Mouse (Mus musculus) midbrain, embryonic 15.5 days (tissue): ENCODE results near the gene Mical2. TPM values are rescaled to one million over a fixed set of nuclear protein-coding genes. Genes with fewer than 3 reads are reported as not detected.

Experiments
- ATAC-seq: fragments of 200-750 bp; cut with Nextera tagmentation; replicated peaks from 2 replicates; pipeline ENCODE4 v1.8.0; 2017; ENCODE audit warnings: moderate TSS enrichment
- H3K27ac ChIP-seq: fragments of 300-500 bp; sonication (generic); 2 replicates; pipeline ENCODE4 v1.5.1; 2015; ENCODE audit warnings: mild to moderate bottlenecking, inconsistent platforms
- H3K27me3 ChIP-seq: fragments of 300-500 bp; sonication (generic); replicated peaks from 2 replicates; pipeline ENCODE4 v1.6.1; 2015; ENCODE audit warnings: inconsistent platforms
- H3K36me3 ChIP-seq: fragments of 300-500 bp; sonication (generic); replicated peaks from 2 replicates; pipeline ENCODE4 v1.6.1; 2015; ENCODE audit warnings: inconsistent platforms
- H3K4me1 ChIP-seq: fragments of 300-500 bp; sonication (generic); 2 replicates; pipeline ENCODE4 v1.6.1; 2015; ENCODE audit warnings: inconsistent platforms
- H3K4me2 ChIP-seq: fragments of 300-500 bp; sonication (generic); 2 replicates; pipeline ENCODE4 v1.6.1; 2015; ENCODE audit warnings: inconsistent platforms, mild to moderate bottlenecking, moderate library complexity
- H3K4me3 ChIP-seq: fragments of 300-500 bp; sonication (generic); 2 replicates; pipeline ENCODE4 v1.5.1; 2015; ENCODE audit warnings: mild to moderate bottlenecking, inconsistent platforms
- H3K9ac ChIP-seq: fragments of 300-500 bp; sonication (generic); 2 replicates; pipeline ENCODE4 v1.6.1; 2015; ENCODE audit warnings: mild to moderate bottlenecking, inconsistent platforms
- H3K9me3 ChIP-seq: fragments of 300-500 bp; sonication (generic); 2 replicates; pipeline ENCODE4 v1.6.1; 2016; ENCODE audit warnings: inconsistent platforms
- WGBS: fragments of 180-500 bp; shearing (Covaris S2); methylation state at CpG from one replicate; pipeline ENCODE4 v1.1.7; 2015; ENCODE audit warnings: mixed read lengths; 5-methylcytosine and 5-hydroxymethylcytosine counted together
- polyA plus RNA-seq: library from polyadenylated mRNA; unstranded; fragments of >200 nt; fragmentation: Nextera tagmentation; extraction: Ambion mirVana; gene quantifications from 2 replicates; pipeline ENCODE4 v1.2.1, GENCODE M21; 2015

Mical2 gene
- polyA plus RNA-seq, result 2.7 and 2.8 TPM in 2 replicates

GRCm38 (mm10) chr7:112225615-112226262 lies at the start of gene Mical2:
Gene Mical2, plus strand, starts transcription at chr7:112225856.
- no peaks in the 10 kb centered on the region for H3K9me3 ChIP-seq
- peak; percentile 98 for ATAC-seq
- peak within 1 kb of the TSS; percentile 65 for H3K9ac ChIP-seq
- peak within 1 kb of the TSS; percentile 99 for H3K4me2 ChIP-seq
- peak within 1 kb of the TSS; percentile 66 for H3K4me3 ChIP-seq
- peaks cover 22% of the 10 kb centered on the region for H3K4me1 ChIP-seq
- WGBS, result under 1% methylated on average over 53 of the region's 53 CpGs
- no peak within 1 kb of the TSS for H3K27ac ChIP-seq
- H3K27me3 ChIP-seq, result peaks cover 31% of the 10 kb centered on the region
- no peaks in the 10 kb centered on the region for H3K36me3 ChIP-seq

- Histone ChIP-seq H3K9ac (no peak overlapping the region), H3K36me3 (no peaks in the 10 kb centered on the region), H3K4me2 (no peak overlapping the region), H3K9me3 (no peaks in the 10 kb centered on the region), H3K4me1 (no peaks in the 10 kb centered on the region; the same call in 1 of the 2 replicates), H3K4me3 (no peak overlapping the region), H3K27ac (no peak overlapping the region), H3K27me3 (no peaks in the 10 kb centered on the region)
- 79% methylated on average over 2 of the region's 2 CpGs for WGBS
- no peak for ATAC-seq
These were observed 49.0 kb upstream of the Mical2 start for GRCm38 (mm10) chr7:112176627-112177026.

- no peak overlapping the region for H3K4me2 ChIP-seq
- ATAC-seq, result peak; percentile 67
- no peaks in the 10 kb centered on the region for H3K36me3 ChIP-seq
- 15% methylated on average over 10 of the region's 10 CpGs for WGBS
- H3K9me3 ChIP-seq, result no peaks in the 10 kb centered on the region
- no peak overlapping the region for H3K9ac ChIP-seq
- H3K4me1 ChIP-seq, result no peaks in the 10 kb centered on the region; the same call in 1 of the 2 replicates
- H3K27me3 ChIP-seq, result no peaks in the 10 kb centered on the region
- no peak overlapping the region for H3K4me3 ChIP-seq
- H3K27ac ChIP-seq, result no peak overlapping the region
These were observed 45.4 kb upstream of the Mical2 start for GRCm38 (mm10) chr7:112180235-112180705.

- H3K4me2 ChIP-seq, result no peak overlapping the region
- H3K4me3 ChIP-seq, result no peak overlapping the region
- H3K4me1 ChIP-seq, result no peaks in the 10 kb centered on the region; the same call in 1 of the 2 replicates
- no peaks in the 10 kb centered on the region for H3K27me3 ChIP-seq
- H3K36me3 ChIP-seq, result no peaks in the 10 kb centered on the region
- no peak overlapping the region for H3K27ac ChIP-seq
- ATAC-seq, result peak; percentile 66
- WGBS, result 33% methylated on average over 5 of the region's 5 CpGs
- no peaks in the 10 kb centered on the region for H3K9me3 ChIP-seq
- H3K9ac ChIP-seq, result no peak overlapping the region
These were observed 42.3 kb upstream of the Mical2 start for GRCm38 (mm10) chr7:112183258-112183841.

GRCm38 (mm10) chr7:112184519-112185225 lies 41.0 kb upstream of the Mical2 start:
- 82% methylated on average over 6 of the region's 6 CpGs for WGBS
- Histone ChIP-seq H3K4me2 (no peak overlapping the region), H3K36me3 (no peaks in the 10 kb centered on the region), H3K27ac (no peak overlapping the region), H3K4me1 (no peaks in the 10 kb centered on the region; the same call in 1 of the 2 replicates), H3K27me3 (no peaks in the 10 kb centered on the region), H3K9me3 (no peaks in the 10 kb centered on the region), H3K9ac (no peak overlapping the region), H3K4me3 (no peak overlapping the region)
- ATAC-seq, result 0 out of 2 replicates have a peak, but pooled peaks have one; percentile 34

- 70% methylated on average over 9 of the region's 9 CpGs for whole genome bisulfite sequencing
- Histone ChIP-seq H3K4me3 (no peak overlapping the region), H3K36me3 (no peaks in the 10 kb centered on the region), H3K27ac (no peak overlapping the region), H3K9me3 (no peaks in the 10 kb centered on the region), H3K4me2 (no peak overlapping the region), H3K4me1 (no peaks in the 10 kb centered on the region; the same call in 1 of the 2 replicates), H3K27me3 (no peaks in the 10 kb centered on the region), H3K9ac (no peak overlapping the region)
- ATAC-seq, result no peak
These were observed 40.4 kb upstream of the Mical2 start for GRCm38 (mm10) chr7:112185226-112185745.

- no peaks in the 10 kb centered on the region for H3K27me3 ChIP-seq
- no peaks in the 10 kb centered on the region for H3K4me1 ChIP-seq
- no peaks in the 10 kb centered on the region for H3K9me3 ChIP-seq
- ATAC-seq, result no peak
- no peak overlapping the region for H3K27ac ChIP-seq
- no peak overlapping the region for H3K4me2 ChIP-seq
- H3K9ac ChIP-seq, result no peak overlapping the region
- no peaks in the 10 kb centered on the region for H3K36me3 ChIP-seq
- no peak overlapping the region for H3K4me3 ChIP-seq
- 89% methylated on average over 7 of the region's 7 CpGs for WGBS
These were observed 38.8 kb upstream of the Mical2 start for GRCm38 (mm10) chr7:112186871-112187270.

- no peak for ATAC-seq
- H3K27me3 ChIP-seq, result no peaks in the 10 kb centered on the region
- H3K4me2 ChIP-seq, result no peak overlapping the region
- H3K4me1 ChIP-seq, result no peaks in the 10 kb centered on the region
- H3K36me3 ChIP-seq, result no peaks in the 10 kb centered on the region
- H3K27ac ChIP-seq, result no peak overlapping the region
- H3K4me3 ChIP-seq, result no peak overlapping the region
- H3K9ac ChIP-seq, result no peak overlapping the region
- no peaks in the 10 kb centered on the region for H3K9me3 ChIP-seq
- 78% methylated on average over 13 of the region's 13 CpGs for WGBS
These were observed 37.9 kb upstream of the Mical2 start for GRCm38 (mm10) chr7:112187536-112188459.

- 80% methylated on average over 4 of the region's 4 CpGs for WGBS
- H3K9me3 ChIP-seq, result no peaks in the 10 kb centered on the region
- ATAC-seq, result no peak
These were observed 33.4 kb upstream of the Mical2 start for GRCm38 (mm10) chr7:112192237-112192636.

GRCm38 (mm10) chr7:112192778-112193177 lies 32.9 kb upstream of the Mical2 start:
- Histone ChIP-seq H3K27me3 (no peaks in the 10 kb centered on the region), H3K9me3 (no peaks in the 10 kb centered on the region), H3K27ac (no peak overlapping the region), H3K9ac (no peak overlapping the region), H3K4me2 (no peak overlapping the region), H3K36me3 (no peaks in the 10 kb centered on the region), H3K4me1 (no peaks in the 10 kb centered on the region), H3K4me3 (no peak overlapping the region)
- WGBS, result 89% methylated on average over 5 of the region's 5 CpGs
- ATAC-seq, result no peak

More at GRCm38 (mm10) chr7:112192237-112192636, 33.4 kb upstream of the Mical2 start:
- no peak overlapping the region for H3K4me2 ChIP-seq
- H3K9ac ChIP-seq, result no peak overlapping the region
- H3K4me1 ChIP-seq, result no peaks in the 10 kb centered on the region
- no peak overlapping the region for H3K27ac ChIP-seq
- no peak overlapping the region for H3K4me3 ChIP-seq
- H3K36me3 ChIP-seq, result no peaks in the 10 kb centered on the region
- H3K27me3 ChIP-seq, result no peaks in the 10 kb centered on the region

- H3K27ac ChIP-seq, result no peak overlapping the region
- WGBS, result 82% methylated on average over 5 of the region's 5 CpGs
- no peaks in the 10 kb centered on the region for H3K36me3 ChIP-seq
- no peaks in the 10 kb centered on the region for H3K27me3 ChIP-seq
- H3K9ac ChIP-seq, result no peak overlapping the region
- H3K9me3 ChIP-seq, result no peaks in the 10 kb centered on the region
- no peak for ATAC-seq
- H3K4me1 ChIP-seq, result no peaks in the 10 kb centered on the region
- no peak overlapping the region for H3K4me2 ChIP-seq
- no peak overlapping the region for H3K4me3 ChIP-seq
These were observed 31.4 kb upstream of the Mical2 start for GRCm38 (mm10) chr7:112194286-112194685.
